Mouse (Mus musculus) hindbrain, embryonic 12.5 days (tissue): Measurements from ENCODE around the gene Shtn1. TPM values are rescaled to one million over a fixed set of nuclear protein-coding genes. Genes with fewer than 3 reads are reported as not detected.
A peak's percentile ranks its signal among the peaks of the same experiment; 100 is the strongest.

Experiments
- ATAC-seq: fragments of 200-750 bp; cut with Nextera tagmentation; 2 replicates; pipeline ENCODE4 v1.8.0; 2017; ENCODE audit warnings: moderate TSS enrichment; ENCODE audit not compliant: low FRiP score
- H3K27ac ChIP-seq: fragments of 300-500 bp; sonication (generic); 2 replicates; pipeline ENCODE4 v1.5.1; 2016; ENCODE audit warnings: mild to moderate bottlenecking
- H3K27me3 ChIP-seq: fragments of 300-500 bp; sonication (generic); 2 replicates; pipeline ENCODE4 v1.6.1; 2016; ENCODE audit warnings: mild to moderate bottlenecking
- H3K36me3 ChIP-seq: fragments of 300-500 bp; sonication (generic); 2 replicates; pipeline ENCODE4 v1.6.1; 2016; ENCODE audit warnings: mild to moderate bottlenecking
- H3K4me1 ChIP-seq: fragments of 300-500 bp; sonication (generic); 2 replicates; pipeline ENCODE4 v1.6.1; 2016
- H3K4me2 ChIP-seq: fragments of 300-500 bp; sonication (generic); replicated peaks from 2 replicates; pipeline ENCODE4 v1.6.1; 2016; ENCODE audit warnings: mild to moderate bottlenecking
- H3K4me3 ChIP-seq: fragments of 300-500 bp; sonication (generic); 2 replicates; pipeline ENCODE4 v1.5.1; 2016; ENCODE audit warnings: mild to moderate bottlenecking
- H3K9ac ChIP-seq: fragments of 300-500 bp; sonication (generic); 2 replicates; pipeline ENCODE4 v1.6.1; 2016; ENCODE audit warnings: mild to moderate bottlenecking, moderate library complexity
- H3K9me3 ChIP-seq: fragments of 300-500 bp; sonication (generic); replicated peaks from 2 replicates; pipeline ENCODE4 v1.6.1; 2016; ENCODE audit warnings: mild to moderate bottlenecking
- WGBS: fragments of 180-500 bp; shearing (Covaris S2); methylation state at CpG from one replicate; pipeline ENCODE4 v1.1.7; 2016; 5-methylcytosine and 5-hydroxymethylcytosine counted together
- polyA plus RNA-seq: library from polyadenylated mRNA; unstranded; fragments of >200 nt; fragmentation: Nextera tagmentation; extraction: Ambion mirVana; gene quantifications from 2 replicates; pipeline ENCODE4 v1.2.1, GENCODE M21; 2016

Shtn1 gene
- polyA plus RNA-seq, 1 experiment from 2014 or later, result 8.9 TPM

- no peaks in the 10 kb centered on the region for H3K36me3 ChIP-seq
- peaks cover 13% of the 10 kb centered on the region for H3K4me1 ChIP-seq
- peaks cover 75% of the 10 kb centered on the region for H3K27me3 ChIP-seq
- no peaks in the 10 kb centered on the region for H3K9me3 ChIP-seq
- 19% methylated on average over 9 of the region's 9 CpGs for WGBS
- H3K4me2 ChIP-seq, result 0 out of 2 replicates have a peak overlapping the region, but pooled peaks have one; percentile 22
- no peak overlapping the region for H3K27ac ChIP-seq
- H3K9ac ChIP-seq, result no peak overlapping the region
- no peak overlapping the region for H3K4me3 ChIP-seq
- ATAC-seq, result no peak
Measured at GRCm38 (mm10) chr19:58981571-58981970, 94.3 kb downstream of the Shtn1 start.

GRCm38 (mm10) chr19:58980056-58980440, 95.9 kb downstream of the Shtn1 start:
- Histone ChIP-seq H3K9me3 (no peaks in the 10 kb centered on the region), H3K27ac (no peak overlapping the region), H3K27me3 (peaks cover 75% of the 10 kb centered on the region), H3K9ac (no peak overlapping the region), H3K36me3 (no peaks in the 10 kb centered on the region), H3K4me3 (no peak overlapping the region), H3K4me1 (peaks cover 17% of the 10 kb centered on the region), H3K4me2 (no peak overlapping the region)
- ATAC-seq, result no peak
- 59% methylated on average over 5 of the region's 5 CpGs for WGBS

GRCm38 (mm10) chr19:58979436-58980055, 96.4 kb downstream of the Shtn1 start:
- no peak overlapping the region for H3K4me3 ChIP-seq
- no peaks in the 10 kb centered on the region for H3K36me3 ChIP-seq
- no peak overlapping the region for H3K27ac ChIP-seq
- WGBS, result 27% methylated on average over 13 of the region's 13 CpGs
- no peaks in the 10 kb centered on the region for H3K9me3 ChIP-seq
- peaks cover 17% of the 10 kb centered on the region for H3K4me1 ChIP-seq
- peaks cover 76% of the 10 kb centered on the region for H3K27me3 ChIP-seq
- H3K9ac ChIP-seq, result no peak overlapping the region
- H3K4me2 ChIP-seq, result no peak overlapping the region
- ATAC-seq, result no peak

DNA sequence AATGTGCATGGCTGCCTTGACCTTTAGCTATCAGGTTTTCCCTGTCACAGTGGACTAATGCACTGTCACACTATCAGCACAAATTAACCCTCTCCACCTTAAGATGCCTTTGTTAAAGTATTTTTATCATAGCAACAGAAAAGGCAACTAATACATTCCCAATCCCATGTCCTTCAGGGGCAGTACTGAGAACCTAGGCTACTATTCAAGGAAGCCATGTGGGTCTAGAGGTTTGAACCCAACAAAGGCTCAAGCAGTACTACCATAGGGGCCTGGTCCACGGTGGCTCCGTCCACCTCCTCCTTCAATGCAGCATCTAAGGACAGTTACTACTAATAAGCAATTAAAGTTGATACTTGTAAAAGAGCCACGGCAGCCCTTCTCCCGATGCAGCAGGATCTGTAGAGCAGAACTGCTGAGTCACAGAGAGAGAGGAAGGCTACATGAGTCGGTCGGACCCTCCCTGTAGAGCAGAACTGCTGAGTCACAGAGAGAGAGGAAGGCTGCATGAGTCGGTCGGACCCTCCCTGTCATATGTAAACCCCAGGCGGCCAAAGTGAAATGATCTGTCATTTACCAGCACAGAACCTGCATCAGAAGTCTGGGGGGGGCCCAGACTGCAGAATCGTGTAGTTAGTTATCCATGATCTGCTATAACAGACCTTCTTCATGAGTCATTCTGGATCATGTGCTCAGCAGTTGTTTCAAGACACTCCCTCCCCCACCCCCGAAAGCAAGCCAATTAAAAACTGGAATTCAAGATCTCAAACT, 97.3 kb downstream of the Shtn1 start:
- H3K4me3 ChIP-seq, result no peak overlapping the region
- H3K27ac ChIP-seq, result no peak overlapping the region
- H3K9me3 ChIP-seq, result no peaks in the 10 kb centered on the region
- ATAC-seq, result no peak
- H3K4me2 ChIP-seq, result 0 out of 2 replicates have a peak overlapping the region, but pooled peaks have one; percentile 3
- 48% methylated on average over 11 of the region's 11 CpGs for WGBS
- peaks cover 76% of the 10 kb centered on the region for H3K27me3 ChIP-seq
- no peaks in the 10 kb centered on the region for H3K36me3 ChIP-seq
- H3K9ac ChIP-seq, result no peak overlapping the region
- H3K4me1 ChIP-seq, result peaks cover 17% of the 10 kb centered on the region

- no peaks in the 10 kb centered on the region for H3K9me3 ChIP-seq
- H3K36me3 ChIP-seq, result no peaks in the 10 kb centered on the region
- no peak overlapping the region for H3K4me3 ChIP-seq
- no peak overlapping the region for H3K9ac ChIP-seq
- no peak for ATAC-seq
- H3K27ac ChIP-seq, result no peak overlapping the region
- peaks cover 87% of the 10 kb centered on the region for H3K27me3 ChIP-seq
- no peak overlapping the region for H3K4me2 ChIP-seq
- H3K4me1 ChIP-seq, result peaks cover 12% of the 10 kb centered on the region
- 68% methylated on average over 11 of the region's 11 CpGs for WGBS
Measured at GRCm38 (mm10) chr19:58975216-58975863, 100.6 kb downstream of the Shtn1 start.

DNA sequence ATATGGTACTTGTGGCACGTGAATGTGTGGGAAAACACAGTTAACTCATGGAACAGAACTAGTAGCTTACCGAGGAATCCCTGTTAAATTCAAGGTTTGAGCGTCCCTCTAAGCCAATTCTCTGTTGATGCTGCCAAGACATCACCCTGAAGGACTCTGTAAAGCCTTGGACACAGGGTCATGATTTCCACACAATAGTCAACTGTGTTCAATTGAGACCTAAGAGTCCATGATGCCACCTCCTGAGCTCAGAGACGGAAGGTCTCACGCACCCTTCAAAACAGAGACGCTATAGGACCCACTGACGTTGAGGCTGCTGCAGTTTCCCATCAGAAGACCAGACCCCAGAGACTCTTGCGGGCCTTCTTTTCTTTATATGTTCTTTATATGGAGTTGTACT, 101.8 kb downstream of the Shtn1 start:
- Histone ChIP-seq H3K27me3 (peaks cover 91% of the 10 kb centered on the region), H3K4me1 (peaks cover 12% of the 10 kb centered on the region), H3K9ac (no peak overlapping the region), H3K27ac (no peak overlapping the region), H3K9me3 (no peaks in the 10 kb centered on the region), H3K4me2 (no peak overlapping the region), H3K4me3 (no peak overlapping the region), H3K36me3 (no peaks in the 10 kb centered on the region)
- WGBS, result 81% methylated on average over 8 of the region's 8 CpGs
- ATAC-seq, result no peak

GRCm38 (mm10) chr19:58970826-58971225, 105.1 kb downstream of the Shtn1 start:
- 79% methylated on average over 13 of the region's 13 CpGs for WGBS
- H3K27ac ChIP-seq, result no peak overlapping the region
- H3K9me3 ChIP-seq, result no peaks in the 10 kb centered on the region
- no peak overlapping the region for H3K9ac ChIP-seq
- peaks cover 13% of the 10 kb centered on the region for H3K4me1 ChIP-seq
- H3K4me3 ChIP-seq, result no peak overlapping the region
- no peak overlapping the region for H3K4me2 ChIP-seq
- no peaks in the 10 kb centered on the region for H3K36me3 ChIP-seq
- peaks cover 79% of the 10 kb centered on the region for H3K27me3 ChIP-seq
- ATAC-seq, result no peak

DNA sequence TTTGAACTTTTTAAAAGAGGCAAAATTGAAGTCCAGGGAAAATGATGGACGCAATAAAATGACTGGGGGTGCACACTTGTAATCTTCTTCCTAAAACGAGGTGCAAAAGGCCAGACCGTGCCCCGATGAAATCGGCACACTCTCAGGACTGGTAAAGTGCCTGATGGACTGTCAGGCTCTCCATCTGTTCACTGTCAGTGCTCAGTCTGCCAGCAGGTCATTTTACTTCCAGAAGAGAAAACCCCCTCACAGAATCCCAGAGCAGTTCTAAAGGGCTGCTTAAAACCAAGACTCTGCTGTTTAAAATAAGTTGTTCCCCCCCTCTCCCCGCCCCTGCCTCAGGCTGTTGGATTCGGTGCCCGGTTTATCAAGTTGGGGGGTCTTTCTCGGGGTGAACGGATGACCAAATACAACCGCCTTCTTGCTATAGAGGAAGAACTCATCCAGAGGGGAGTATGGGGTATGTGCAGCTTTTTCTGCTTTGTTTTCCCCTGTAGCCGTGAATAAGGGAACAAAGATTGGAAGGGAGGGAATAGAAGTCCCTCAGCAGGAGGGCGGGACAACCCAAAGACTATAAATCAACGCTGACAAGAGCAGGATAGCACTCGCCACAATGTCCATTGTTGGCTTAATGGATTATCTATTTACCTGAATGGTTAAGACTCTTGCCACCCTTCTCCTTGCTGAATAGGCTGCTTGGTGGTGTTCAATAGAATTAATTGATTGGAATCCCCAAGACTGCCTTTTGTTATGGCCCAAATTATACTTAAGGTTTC, 107.0 kb downstream of the Shtn1 start:
- H3K27me3 ChIP-seq, result peaks cover 74% of the 10 kb centered on the region
- 28% methylated on average over 15 of the region's 15 CpGs for WGBS
- H3K4me1 ChIP-seq, result peaks cover 9% of the 10 kb centered on the region
- no peak overlapping the region for H3K9ac ChIP-seq
- H3K36me3 ChIP-seq, result no peaks in the 10 kb centered on the region
- H3K4me2 ChIP-seq, result peak overlapping the region; percentile 22; the same call in 1 of the 2 replicates
- H3K27ac ChIP-seq, result no peak overlapping the region
- no peaks in the 10 kb centered on the region for H3K9me3 ChIP-seq
- no peak overlapping the region for H3K4me3 ChIP-seq
- ATAC-seq, result peak; percentile 40; the same call in 1 of the 2 replicates

- 69% methylated on average over 8 of the region's 8 CpGs for WGBS
- H3K27me3 ChIP-seq, result peaks cover 52% of the 10 kb centered on the region
- H3K27ac ChIP-seq, result no peak overlapping the region
- no peaks in the 10 kb centered on the region; the same call in 1 of the 2 replicates for H3K4me1 ChIP-seq
- H3K4me2 ChIP-seq, result no peak overlapping the region
- no peaks in the 10 kb centered on the region for H3K36me3 ChIP-seq
- no peak overlapping the region for H3K9ac ChIP-seq
- no peaks in the 10 kb centered on the region for H3K9me3 ChIP-seq
- no peak for ATAC-seq
- H3K4me3 ChIP-seq, result no peak overlapping the region
Measured at GRCm38 (mm10) chr19:58963011-58963410, 112.9 kb downstream of the Shtn1 start.

DNA sequence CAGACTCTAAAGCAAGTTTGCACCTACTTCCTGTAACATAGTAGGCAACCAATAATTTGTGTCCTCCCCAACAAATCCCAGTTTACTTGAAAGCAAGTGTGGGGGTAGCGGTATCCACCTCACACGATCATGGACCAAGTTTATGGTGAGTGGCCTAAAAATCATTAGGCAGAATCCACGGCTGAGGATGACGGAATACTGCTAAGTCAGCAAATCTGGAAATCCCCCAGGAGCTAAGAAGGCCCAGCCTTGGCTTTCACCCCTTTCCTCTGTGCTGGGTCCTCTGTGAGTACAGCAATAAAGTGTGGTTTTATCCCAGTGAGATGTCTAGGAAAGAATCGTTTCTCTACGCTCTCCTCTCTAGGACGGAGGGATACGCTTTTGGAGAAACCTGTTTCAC, 121.1 kb downstream of the Shtn1 start:
- Histone ChIP-seq H3K27ac (no peak overlapping the region), H3K4me2 (no peak overlapping the region), H3K27me3 (peaks cover 61% of the 10 kb centered on the region), H3K9me3 (no peaks in the 10 kb centered on the region), H3K4me3 (no peak overlapping the region), H3K36me3 (no peaks in the 10 kb centered on the region), H3K9ac (no peak overlapping the region), H3K4me1 (no peaks in the 10 kb centered on the region)
- WGBS, result 91% methylated on average over 8 of the region's 8 CpGs
- no peak for ATAC-seq

DNA sequence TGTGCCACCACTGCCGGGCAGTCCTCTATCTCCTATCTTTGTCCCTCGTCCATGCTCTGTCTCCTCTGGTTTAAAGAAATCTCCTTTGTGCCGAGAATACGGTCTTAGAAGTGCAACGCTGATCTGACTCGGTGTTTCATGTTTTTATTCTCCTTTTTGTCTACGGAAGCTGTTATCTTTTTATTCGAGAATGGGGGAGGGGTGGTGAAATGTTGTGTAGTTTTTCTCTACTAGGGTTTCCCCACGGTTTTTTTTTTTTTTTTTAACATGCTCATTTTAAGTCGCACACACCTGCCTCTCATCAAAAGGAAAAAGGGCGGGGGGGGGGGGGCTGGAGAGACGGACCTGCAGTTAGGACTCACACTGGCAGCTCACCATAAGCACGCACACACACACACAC, 123.7 kb downstream of the Shtn1 start:
- H3K4me2 ChIP-seq, result no peak overlapping the region
- H3K4me3 ChIP-seq, result no peak overlapping the region
- no peak overlapping the region for H3K9ac ChIP-seq
- no peaks in the 10 kb centered on the region for H3K4me1 ChIP-seq
- H3K27me3 ChIP-seq, result peaks cover 51% of the 10 kb centered on the region
- no peak overlapping the region for H3K27ac ChIP-seq
- no peaks in the 10 kb centered on the region for H3K9me3 ChIP-seq
- no peaks in the 10 kb centered on the region for H3K36me3 ChIP-seq
- WGBS, result 78% methylated on average over 10 of the region's 13 CpGs
- ATAC-seq, result no peak

DNA sequence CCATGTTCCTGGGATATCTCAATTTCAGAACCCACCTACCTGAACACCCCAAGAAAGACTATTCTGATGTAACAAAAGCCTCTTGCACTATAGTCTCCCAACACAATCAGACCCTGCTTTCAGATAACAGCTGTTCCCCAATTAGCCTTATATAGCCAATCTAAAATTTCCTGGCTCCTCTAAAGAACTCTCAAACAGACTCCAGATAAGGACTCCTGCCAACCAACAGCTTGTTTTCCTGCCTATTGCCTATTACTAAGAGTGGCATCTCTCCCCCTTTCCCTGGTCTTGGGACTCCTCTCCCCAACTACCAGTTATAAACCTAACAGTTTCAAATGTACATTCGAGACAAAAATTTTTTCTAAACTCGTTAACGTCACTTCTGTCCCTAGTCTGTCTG, 124.4 kb downstream of the Shtn1 start:
- no peaks in the 10 kb centered on the region for H3K36me3 ChIP-seq
- H3K9ac ChIP-seq, result no peak overlapping the region
- peaks cover 53% of the 10 kb centered on the region for H3K27me3 ChIP-seq
- 89% methylated on average over 3 of the region's 3 CpGs for WGBS
- no peak for ATAC-seq
- no peaks in the 10 kb centered on the region for H3K4me1 ChIP-seq
- no peak overlapping the region for H3K4me2 ChIP-seq
- H3K27ac ChIP-seq, result no peak overlapping the region
- H3K9me3 ChIP-seq, result no peaks in the 10 kb centered on the region
- H3K4me3 ChIP-seq, result no peak overlapping the region
